In the genomic region with DNA sequence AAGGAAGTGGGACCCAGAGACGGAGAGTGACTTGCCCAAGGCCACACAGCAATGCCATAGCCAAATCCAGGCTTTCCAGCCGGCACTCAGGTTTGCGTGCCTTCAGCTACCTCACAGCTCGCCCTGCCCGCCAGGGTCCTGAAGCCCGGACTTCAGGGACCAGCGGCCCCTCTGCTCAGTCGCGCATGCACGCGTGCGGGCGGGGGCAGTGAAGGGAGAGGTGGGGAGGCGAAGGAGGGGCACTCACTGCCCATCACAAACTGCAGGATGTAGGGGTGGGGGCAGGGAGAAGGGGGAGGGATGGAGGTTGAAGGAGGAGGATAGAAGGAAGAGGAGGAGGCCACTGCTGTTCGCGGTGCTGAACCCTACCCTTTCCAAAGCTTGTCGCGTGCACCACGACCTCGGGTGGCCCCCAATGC, we compare ENCODE assay signal across 9 mouse cellular contexts. TPM values are rescaled to one million over a fixed set of nuclear protein-coding genes. Genes with fewer than 3 reads are reported as not detected.
DNase-seq lines count a peak whose midpoint lies in the region; ATAC-seq and TF ChIP-seq lines count a peak whose summit lies in the region.
"Had no signal": no experiment of that assay in that cellular context is flagged by ENCODE, and none has a peak within 500 bp of the region (broad histone marks: within the 10 kb centered on the region; RNA-seq: fewer than 3 reads in every experiment).

No protein-coding gene starts in this region.

- H3K4me2 ChIP-seq in forebrain, embryonic 15.5 days (replicated peaks) = peak overlapping the region; percentile 1; the same call in 1 of the 2 replicates
- peak overlapping the region; percentile 35; the same call in 1 of the 2 replicates for H3K4me2 ChIP-seq in liver, postnatal 0 days (ENCODE audit: low read depth, low read length)

- intact Hi-C loops in gastrocnemius, adult 2 months (cut with DNase I) = no loop called here

- no peak for ATAC-seq in forebrain, embryonic 15.5 days (replicated peaks)
- no peak for ATAC-seq in liver, postnatal 0 days

- no peak for TF ChIP-seq EP300 in liver, postnatal 0 days (IDR thresholded peaks at IDR 0.05; ENCODE audit: low read depth)

- H3K4me1 ChIP-seq in E14TG2a.4 (replicated peaks; ENCODE audit: low read depth, low read length) = peaks cover 83% of the 10 kb centered on the region
- peaks cover 68% of the 10 kb centered on the region for H3K4me1 ChIP-seq in forebrain, embryonic 15.5 days
- peaks cover 6% of the 10 kb centered on the region for H3K4me1 ChIP-seq in liver, postnatal 0 days (ENCODE audit: insufficient read depth)

- no peak for DNase-seq in gastrocnemius, adult 2 months
- DNase-seq in gastrocnemius, postnatal 10 days = no peak
- no peak for DNase-seq in liver, postnatal 0 days
- no peak for DNase-seq in thymus, adult 18-20 months
- no peak for DNase-seq in left cerebral cortex, adult 11 months (ENCODE audit: low spot score)
- DNase-seq in ovary, postnatal 14 days (ENCODE audit: low spot score) = no peak

- no peak for TF ChIP-seq CTCF in gastrocnemius, adult 2 months (IDR thresholded peaks at IDR 0.05)
- TF ChIP-seq CTCF in E14TG2a.4 (conservative IDR thresholded peaks at IDR 0.05; ENCODE audit: low read length) = no peak
- TF ChIP-seq CTCF in liver, postnatal 0 days (IDR thresholded peaks at IDR 0.05; ENCODE audit: low read depth) = no peak

- no peak overlapping the region for H3K9ac ChIP-seq in forebrain, embryonic 15.5 days (replicated peaks)
- H3K9ac ChIP-seq in liver, postnatal 0 days (replicated peaks) = no peak overlapping the region

- H3K27me3 ChIP-seq in E14TG2a.4 (ENCODE audit: insufficient read depth, low read length) = peaks cover 98% of the 10 kb centered on the region
- peaks cover 99% of the 10 kb centered on the region for H3K27me3 ChIP-seq in forebrain, embryonic 15.5 days
- H3K27me3 ChIP-seq in liver, postnatal 0 days (ENCODE audit: insufficient read depth, low read length) = peaks cover 100% of the 10 kb centered on the region

- H3K36me3 ChIP-seq in E14TG2a.4 (ENCODE audit: insufficient read depth, low read length) = no peaks in the 10 kb centered on the region
- no peaks in the 10 kb centered on the region for H3K36me3 ChIP-seq in forebrain, embryonic 15.5 days
- no peaks in the 10 kb centered on the region for H3K36me3 ChIP-seq in liver, postnatal 0 days (replicated peaks; ENCODE audit: insufficient read depth, low read length)

- H3K27ac ChIP-seq in gastrocnemius, adult 2 months = no peak overlapping the region
- no peak overlapping the region for H3K27ac ChIP-seq in forebrain, embryonic 15.5 days (replicated peaks)
- H3K27ac ChIP-seq in liver, postnatal 0 days (ENCODE audit: low read depth) = no peak overlapping the region

- no peaks in the 10 kb centered on the region for H3K9me3 ChIP-seq in E14TG2a.4 (ENCODE audit: low read length)
- no peaks in the 10 kb centered on the region for H3K9me3 ChIP-seq in forebrain, embryonic 15.5 days
- no peaks in the 10 kb centered on the region for H3K9me3 ChIP-seq in liver, postnatal 0 days (ENCODE audit: low read length)

- peak overlapping the region; percentile 58 for H3K4me3 ChIP-seq in gastrocnemius, adult 2 months
- H3K4me3 ChIP-seq in E14TG2a.4 (replicated peaks; ENCODE audit: low read length) = peak overlapping the region; percentile 69
- H3K4me3 ChIP-seq in forebrain, embryonic 15.5 days = peak overlapping the region; percentile 13; the same call in 1 of the 2 replicates
- peak overlapping the region; percentile 17 for H3K4me3 ChIP-seq in liver, postnatal 0 days (ENCODE audit: low read depth, low read length)

- under 1% methylated on average over 20 of the region's 20 CpGs for WGBS in forebrain, embryonic 15.5 days
- WGBS in liver, postnatal 0 days (ENCODE audit: insufficient replicate concordance) = under 1% methylated on average over 17 of the region's 20 CpGs

RNA-seq across cellular contexts. Expression of a gene that starts 1.9 kb away (rescaled TPM):
- total RNA-seq in gastrocnemius, adult 2 months (2021) = under 1 TPM in 1 of 2 experiments, not detected in 1; 0.10 TPM
- under 1 TPM in 1 of 2 experiments, not detected in 1; 0.09 TPM for total RNA-seq in gastrocnemius, postnatal 10 days (2021)
- polyA plus RNA-seq in forebrain, embryonic 15.5 days (2015; fragmentation: Nextera tagmentation; extraction: Ambion mirVana) = 0.36 and 0.61 TPM in 2 replicates
- not detected in 2 replicates for polyA plus RNA-seq in liver, postnatal 0 days (2015; fragmentation: Nextera tagmentation; extraction: Ambion mirVana)
- total RNA-seq: hematopoietic stem cell, adult 5-6 weeks had no signal

Comparison
In these comparisons a context has a peak if more than half of its experiments do, and no peak if none do; other contexts are left out.
1. H3K4me3 ChIP-seq: peak in every context shown above with its lines; median percentile 69 in E14TG2a.4; 58 in gastrocnemius, adult 2 months; 17 in liver, postnatal 0 days; 13 in forebrain, embryonic 15.5 days.